Mouse (Mus musculus) layer of hippocampus, postnatal 36 days (tissue): ENCODE measurements around the gene C1qtnf9. TPM values are rescaled to one million over a fixed set of nuclear protein-coding genes. Genes with fewer than 3 reads are reported as not detected.

ENCODE experiments used
- DNase-seq, 2 experiments: peaks; one replicate each; pipeline ENCODE4 v3.0.0; 2022
- total RNA-seq, 2 experiments: library from RNA; stranded (reverse); gene quantifications; 2 replicates each; pipeline ENCODE4 v1.2.3; 2021

C1qtnf9 gene
- total RNA-seq, 2 experiments from 2014 or later, result 0.22 to 0.38 TPM

GRCm38 (mm10) chr14:60751581-60751980, 16.4 kb upstream of the C1qtnf9 start:
- no peak for DNase-seq

GRCm38 (mm10) chr14:60752892-60753800, 14.8 kb upstream of the C1qtnf9 start:
- no peak for DNase-seq

GRCm38 (mm10) chr14:60753801-60754126, 14.2 kb upstream of the C1qtnf9 start:
- peak in 1 of 2 experiments; percentile 23 for DNase-seq

DNA sequence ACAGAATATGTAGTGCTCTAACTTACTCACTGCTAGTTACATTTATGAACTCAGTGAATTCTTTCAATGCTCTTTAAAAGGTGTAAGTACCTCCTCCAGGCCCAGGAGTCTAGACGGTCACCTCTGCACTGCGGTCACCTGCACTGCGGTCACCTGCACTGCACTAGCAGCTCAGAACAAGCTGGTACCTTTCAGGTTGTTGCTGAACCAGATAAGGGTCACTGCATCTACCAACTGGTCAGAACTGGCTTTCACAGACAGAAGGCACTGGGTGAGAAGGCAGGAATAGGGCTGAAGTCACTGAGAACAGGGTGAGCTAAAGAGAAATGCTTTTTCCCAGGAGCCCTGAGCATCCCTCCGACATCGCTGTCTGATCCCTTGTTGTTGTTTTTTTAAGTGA, 13.3 kb upstream of the C1qtnf9 start:
- DNase-seq, result no peak

- no peak for DNase-seq
These were observed 11.7 kb upstream of the C1qtnf9 start for GRCm38 (mm10) chr14:60756271-60756670.

DNA sequence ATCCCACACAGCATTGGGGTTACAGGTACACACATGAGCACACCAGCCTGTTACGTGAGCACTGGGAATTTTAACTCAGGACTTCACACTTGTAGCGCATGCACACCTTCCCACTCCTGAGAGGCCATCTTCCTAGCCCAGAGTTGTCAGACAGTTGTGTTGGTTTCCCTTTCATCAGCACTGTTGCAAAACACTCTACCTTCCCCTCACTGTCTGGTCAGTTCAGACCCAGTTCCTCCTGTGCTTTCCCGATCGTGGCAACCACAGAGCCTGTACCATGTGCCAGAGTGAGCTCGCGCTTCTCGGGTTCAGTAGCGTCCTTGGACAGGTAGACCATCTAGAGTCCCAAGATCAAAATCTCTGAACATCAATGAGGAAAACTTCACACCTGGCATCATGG, 10.7 kb upstream of the C1qtnf9 start:
- no peak for DNase-seq

- DNase-seq, result no peak
These were observed 10.2 kb upstream of the C1qtnf9 start for GRCm38 (mm10) chr14:60757722-60758121.

- DNase-seq, result no peak
These were observed 8.8 kb upstream of the C1qtnf9 start for GRCm38 (mm10) chr14:60759097-60759496.

DNA sequence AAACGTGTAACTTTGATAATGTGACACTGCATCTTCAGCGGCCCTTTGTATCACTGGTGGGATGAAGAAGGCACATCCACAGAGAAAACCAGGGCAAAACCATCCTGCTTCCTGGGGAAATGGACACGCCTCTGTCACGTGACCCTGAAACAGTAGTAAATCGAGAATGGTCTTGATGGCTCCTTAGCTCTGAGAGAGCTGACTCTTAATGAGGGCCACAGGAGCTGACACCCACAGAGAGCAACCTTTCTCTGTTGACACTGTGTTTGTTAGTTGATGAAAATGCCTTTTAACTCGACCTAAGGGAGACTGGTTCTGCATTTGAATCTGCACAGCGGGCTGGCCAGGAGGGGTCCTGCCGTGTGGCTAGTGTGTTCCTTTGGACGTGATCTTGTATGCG, 6.1 kb upstream of the C1qtnf9 start:
- DNase-seq, result no peak

DNA sequence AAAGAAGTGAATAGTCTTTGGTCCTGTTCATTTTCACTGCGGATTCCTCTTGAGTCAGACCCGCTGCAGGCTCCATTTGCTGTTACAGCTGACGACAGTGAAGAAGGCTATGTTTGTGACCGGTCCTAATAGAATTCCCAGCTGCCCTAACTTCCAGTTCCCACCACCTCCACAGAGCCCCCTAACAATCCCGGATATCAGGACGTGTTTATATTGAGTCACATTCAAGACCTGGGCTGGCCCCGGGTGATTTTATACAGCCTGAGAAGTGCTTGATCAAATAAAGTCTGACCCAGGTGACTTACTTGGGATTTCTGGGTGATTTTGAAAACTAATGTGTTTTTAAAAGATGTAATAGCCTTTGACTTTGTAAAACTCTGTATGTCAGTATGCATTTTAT, 5.2 kb upstream of the C1qtnf9 start:
- no peak for DNase-seq

- no peak for DNase-seq
These were observed 4.2 kb upstream of the C1qtnf9 start for GRCm38 (mm10) chr14:60763746-60764145.

DNA sequence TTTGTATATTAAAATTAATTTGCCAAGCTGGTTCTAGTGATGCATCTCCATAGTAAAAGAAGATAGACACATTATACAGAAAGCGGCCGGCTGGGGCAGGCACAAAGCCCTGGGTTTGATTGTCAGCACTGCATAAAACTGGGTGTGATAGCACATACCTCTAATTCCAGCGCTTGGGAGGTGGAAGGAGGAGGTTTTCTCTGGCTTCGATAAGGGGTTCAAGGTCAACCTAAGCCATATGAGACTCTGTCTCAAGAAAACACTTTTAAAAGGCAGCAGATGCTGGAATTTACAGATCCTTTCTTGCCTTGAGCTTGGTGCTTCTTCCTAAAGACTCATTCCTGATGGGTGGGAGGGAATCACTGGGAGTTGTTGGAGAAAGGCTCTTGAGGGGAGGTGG, 3.4 kb upstream of the C1qtnf9 start:
- DNase-seq, result no peak

- DNase-seq, result no peak
These were observed 2.9 kb upstream of the C1qtnf9 start for GRCm38 (mm10) chr14:60765025-60765424.

DNA sequence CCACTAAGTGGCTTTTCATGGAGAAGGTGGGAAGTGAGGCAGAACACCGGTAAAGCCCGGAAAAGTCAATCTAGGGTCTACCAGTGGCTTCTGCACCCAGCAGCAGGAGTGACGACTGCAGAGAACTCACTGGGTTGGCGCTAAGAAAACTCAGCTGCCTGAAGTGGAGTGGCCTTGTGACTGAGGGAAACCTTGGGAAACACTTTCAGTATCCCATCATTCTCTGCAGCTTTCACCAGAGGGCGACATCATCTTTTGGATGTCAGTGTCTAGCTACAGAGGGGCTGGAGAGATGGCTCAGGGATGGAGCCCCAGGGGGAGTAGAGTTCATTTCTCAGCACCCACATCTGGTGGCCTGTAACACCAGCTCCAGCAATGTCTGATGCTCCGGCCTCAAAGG, 1.4 kb downstream of the C1qtnf9 start:
- no peak for DNase-seq

DNA sequence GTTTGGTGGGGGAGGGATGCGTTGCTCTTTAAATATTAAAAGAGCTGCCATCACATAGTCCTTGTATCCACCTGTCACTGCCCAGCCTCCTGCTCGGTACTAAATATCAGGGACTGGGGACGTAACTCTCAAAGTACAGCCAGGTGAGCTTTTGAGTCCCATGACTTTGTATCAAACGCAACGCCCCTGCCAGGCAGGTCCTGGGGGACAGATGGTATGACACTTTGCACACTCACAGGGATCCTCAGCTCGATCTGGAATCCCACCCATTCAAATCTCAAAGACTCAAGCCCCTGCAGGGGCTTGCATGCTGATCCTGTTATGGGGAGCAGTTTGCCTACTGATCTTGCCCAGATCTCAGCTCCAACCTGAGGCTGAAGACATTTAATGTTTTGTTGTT, 2.7 kb downstream of the C1qtnf9 start:
- no peak for DNase-seq

- peak; percentile 60 to 77 for DNase-seq
These were observed 3.1 kb downstream of the C1qtnf9 start for GRCm38 (mm10) chr14:60771057-60771456.

DNA sequence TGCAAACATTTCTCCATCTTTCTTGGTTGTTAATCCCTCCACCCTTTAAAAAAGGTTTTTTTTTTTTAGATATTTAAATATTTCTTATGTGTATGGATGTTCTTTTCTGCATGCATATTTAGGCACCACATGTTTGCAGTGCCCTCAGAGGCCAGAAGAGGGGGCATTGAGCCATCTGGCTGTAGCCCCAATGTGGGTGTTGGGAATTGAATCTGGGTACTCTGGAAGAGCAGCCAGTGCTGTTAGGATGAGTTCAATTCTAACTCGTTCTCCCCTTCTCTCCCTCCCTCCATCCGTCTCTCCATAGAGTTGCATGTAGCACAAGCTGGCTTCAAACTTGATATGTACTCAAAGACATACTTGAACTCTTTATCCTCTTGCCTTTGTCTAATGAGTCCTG, 5.5 kb downstream of the C1qtnf9 start:
- no peak for DNase-seq

- DNase-seq, result no peak
These were observed 8.6 kb downstream of the C1qtnf9 start for GRCm38 (mm10) chr14:60776521-60776920.

DNA sequence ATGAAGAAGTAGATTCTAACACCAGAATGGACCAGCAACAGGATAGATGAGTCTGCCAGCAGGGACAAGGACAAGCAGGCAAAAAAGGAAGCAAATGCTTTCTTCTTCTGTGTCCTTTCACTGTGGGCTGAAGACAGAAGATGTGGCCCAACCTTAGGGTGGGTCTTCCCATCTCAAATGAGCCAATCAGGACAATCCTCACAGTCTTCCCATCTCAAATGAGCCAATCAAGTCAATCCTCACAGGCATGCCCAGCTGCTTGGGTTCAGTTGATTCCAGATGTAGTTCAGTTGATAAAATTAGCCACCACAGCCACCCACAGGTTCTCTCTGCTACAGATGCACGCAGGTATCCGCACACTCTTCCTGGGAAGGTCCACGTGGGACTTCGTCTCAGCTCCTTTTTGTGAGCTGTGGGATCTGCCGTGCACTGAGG, 9.6 kb downstream of the C1qtnf9 start:
- no peak for DNase-seq

- no peak for DNase-seq
These were observed 11.3 kb downstream of the C1qtnf9 start for GRCm38 (mm10) chr14:60779198-60779597.

- no peak for DNase-seq
These were observed 14.3 kb downstream of the C1qtnf9 start for GRCm38 (mm10) chr14:60782121-60782656.

- no peak for DNase-seq
These were observed 15.3 kb downstream of the C1qtnf9 start for GRCm38 (mm10) chr14:60783196-60783595.

DNA sequence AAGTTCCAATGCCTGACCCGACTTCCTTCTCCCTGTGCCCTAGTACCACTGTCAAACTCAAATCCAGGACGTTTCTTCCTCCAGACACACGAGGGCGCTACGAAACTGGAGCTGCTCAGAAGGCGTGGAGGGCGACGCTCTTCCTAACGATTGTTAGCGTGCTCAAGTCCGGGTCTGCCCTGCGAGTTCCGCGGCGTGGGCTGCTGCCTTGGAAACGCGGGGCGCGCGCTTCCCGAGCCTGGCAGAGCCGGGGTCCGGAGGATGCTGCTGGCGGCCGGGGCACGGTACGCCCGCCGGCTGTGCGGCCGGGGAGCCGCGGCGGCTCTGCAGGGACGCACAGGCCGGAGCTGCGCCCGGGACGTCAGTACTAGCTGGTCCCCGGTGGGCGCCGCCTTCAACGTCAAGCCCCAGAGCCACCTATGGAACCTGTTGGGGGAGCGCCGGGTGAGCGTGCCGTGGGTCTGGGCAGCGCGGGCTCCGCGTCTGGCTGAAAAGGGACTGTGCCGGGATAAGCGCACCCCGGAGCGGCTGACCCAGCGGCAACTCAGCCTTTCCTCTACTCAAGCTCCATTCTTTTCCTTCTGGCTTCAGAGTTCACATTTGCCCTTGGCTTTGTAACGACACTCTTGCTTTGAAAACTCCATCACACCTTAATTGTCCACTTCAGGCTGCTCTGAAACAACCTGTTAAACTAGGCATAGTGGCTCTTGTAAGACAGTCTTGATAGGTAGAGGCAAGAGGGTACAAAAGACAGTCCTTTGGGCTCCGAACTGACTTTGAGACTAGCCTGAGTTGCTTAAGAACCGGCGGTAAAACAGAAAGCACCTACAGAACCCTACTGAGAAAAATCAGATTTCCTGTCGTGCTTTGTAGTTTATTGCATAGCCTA, 16.7 kb downstream of the C1qtnf9 start, which contains the start of gene Mipep:
Gene Mipep (plus strand): TSS at position 147 of the 889 bp plus-strand sequence.
- DNase-seq, result peak; percentile 84 to 86
